Mouse (Mus musculus) hindbrain, embryonic 10.5 days (tissue): ENCODE measurements around the gene Dclk1. TPM values are rescaled to one million over a fixed set of nuclear protein-coding genes. Genes with fewer than 3 reads are reported as not detected.

Experiments
- DNase-seq: peaks from one replicate; pipeline ENCODE4 v3.0.0-alpha.2; 2017; ENCODE audit warnings: low spot score
- H3K27ac ChIP-seq: fragments of 300-500 bp; sonication (generic); 2 replicates; pipeline ENCODE4 v1.5.1; 2016; ENCODE audit warnings: mild to moderate bottlenecking, moderate library complexity
- H3K27me3 ChIP-seq: fragments of 300-500 bp; sonication (generic); 2 replicates; pipeline ENCODE4 v1.6.1; 2016; ENCODE audit warnings: mild to moderate bottlenecking; ENCODE audit not compliant: poor library complexity, insufficient read depth, severe bottlenecking
- H3K36me3 ChIP-seq: fragments of 300-500 bp; sonication (generic); 2 replicates; pipeline ENCODE4 v1.6.1; 2016; ENCODE audit warnings: mild to moderate bottlenecking, moderate library complexity
- H3K4me1 ChIP-seq: fragments of 300-500 bp; sonication (generic); replicated peaks from 2 replicates; pipeline ENCODE4 v1.6.1; 2016; ENCODE audit warnings: mild to moderate bottlenecking
- H3K4me3 ChIP-seq: fragments of 300-500 bp; sonication (generic); 2 replicates; pipeline ENCODE4 v1.5.1; 2016; ENCODE audit warnings: mild to moderate bottlenecking, moderate library complexity
- H3K9me3 ChIP-seq: fragments of 300-500 bp; sonication (generic); 2 replicates; pipeline ENCODE4 v1.6.1; 2016; ENCODE audit warnings: mild to moderate bottlenecking, moderate library complexity
- WGBS: fragments of 180-500 bp; shearing (Covaris S2); methylation state at CpG from one replicate; pipeline ENCODE4 v1.1.7; 2016; 5-methylcytosine and 5-hydroxymethylcytosine counted together
- polyA plus RNA-seq: library from polyadenylated mRNA; unstranded; fragments of >200 nt; fragmentation: Nextera tagmentation; extraction: Ambion mirVana; gene quantifications from 2 replicates; pipeline ENCODE4 v1.2.1, GENCODE M21; 2016

Dclk1 gene
- polyA plus RNA-seq, 1 experiment from 2014 or later, result 81.6 TPM

DNA sequence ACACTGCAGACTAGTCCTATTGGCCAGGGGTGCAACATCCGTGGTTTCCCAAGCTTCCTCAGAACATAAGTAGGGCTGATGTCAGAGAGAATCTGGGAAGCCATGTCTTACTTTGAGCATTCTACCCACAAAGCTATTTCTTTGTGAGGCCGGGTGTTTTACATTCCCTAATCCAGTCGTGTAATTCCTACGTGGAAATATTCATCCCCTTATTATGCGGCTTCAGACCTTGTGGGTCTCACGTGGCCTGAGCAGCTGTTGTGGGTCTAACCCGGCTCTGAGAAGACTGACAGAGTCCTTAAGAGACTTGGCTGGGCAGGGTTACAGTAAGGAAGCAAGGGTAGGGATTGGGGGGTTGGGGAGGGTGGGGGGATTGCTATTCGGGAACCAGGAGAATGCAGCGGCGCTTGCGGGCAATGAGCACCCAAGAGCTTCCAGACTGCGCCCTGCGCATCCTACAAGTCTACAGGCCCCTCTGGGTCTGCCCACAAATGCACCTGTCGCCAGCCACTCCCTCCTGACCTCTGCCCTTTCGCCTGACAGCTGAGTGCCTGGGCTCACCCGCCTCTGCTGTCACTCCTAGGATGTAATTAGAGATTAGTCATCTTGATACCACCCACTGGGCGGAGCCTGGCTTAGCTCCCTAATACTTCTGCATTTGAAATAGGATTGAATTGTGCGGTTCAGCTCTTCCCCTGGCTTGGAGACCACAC, 15.5 kb upstream of the Dclk1 start:
- H3K4me3 ChIP-seq, result 0 out of 2 replicates have a peak overlapping the region, but pooled peaks have one; percentile 13
- H3K4me1 ChIP-seq, result peaks cover 17% of the 10 kb centered on the region
- no peaks in the 10 kb centered on the region for H3K36me3 ChIP-seq
- no peaks in the 10 kb centered on the region for H3K27me3 ChIP-seq
- 27% methylated on average over 18 of the region's 18 CpGs for WGBS
- H3K27ac ChIP-seq, result 0 out of 2 replicates have a peak overlapping the region, but pooled peaks have one; percentile 18
- peaks cover 3% of the 10 kb centered on the region for H3K9me3 ChIP-seq
- DNase-seq, result peak; percentile 62

DNA sequence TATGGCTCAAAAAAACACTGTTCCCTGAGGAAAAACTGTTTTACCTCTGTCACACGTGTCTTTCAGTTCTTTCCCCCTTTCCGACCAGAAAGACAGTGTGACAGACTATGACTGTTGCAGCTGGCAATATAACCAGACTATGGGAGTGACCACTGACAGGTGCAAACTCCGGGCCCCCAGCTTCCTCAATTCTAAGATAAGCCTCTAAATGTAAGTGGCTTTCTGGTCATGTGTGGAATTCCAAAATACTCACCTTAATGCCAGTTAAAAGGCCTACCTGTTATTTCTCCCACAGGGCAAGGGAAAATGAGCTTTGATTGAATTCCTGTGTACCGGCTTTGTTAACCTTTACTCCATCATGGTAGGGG, 15.0 kb upstream of the Dclk1 start:
- H3K4me1 ChIP-seq, result peaks cover 17% of the 10 kb centered on the region
- H3K4me3 ChIP-seq, result 0 out of 2 replicates have a peak overlapping the region, but pooled peaks have one; percentile 13
- H3K36me3 ChIP-seq, result no peaks in the 10 kb centered on the region
- no peak overlapping the region for H3K27ac ChIP-seq
- no peaks in the 10 kb centered on the region for H3K27me3 ChIP-seq
- 36% methylated on average over 4 of the region's 4 CpGs for whole genome bisulfite sequencing
- H3K9me3 ChIP-seq, result peaks cover 3% of the 10 kb centered on the region; the same call in 1 of the 2 replicates
- no peak for DNase-seq

DNA sequence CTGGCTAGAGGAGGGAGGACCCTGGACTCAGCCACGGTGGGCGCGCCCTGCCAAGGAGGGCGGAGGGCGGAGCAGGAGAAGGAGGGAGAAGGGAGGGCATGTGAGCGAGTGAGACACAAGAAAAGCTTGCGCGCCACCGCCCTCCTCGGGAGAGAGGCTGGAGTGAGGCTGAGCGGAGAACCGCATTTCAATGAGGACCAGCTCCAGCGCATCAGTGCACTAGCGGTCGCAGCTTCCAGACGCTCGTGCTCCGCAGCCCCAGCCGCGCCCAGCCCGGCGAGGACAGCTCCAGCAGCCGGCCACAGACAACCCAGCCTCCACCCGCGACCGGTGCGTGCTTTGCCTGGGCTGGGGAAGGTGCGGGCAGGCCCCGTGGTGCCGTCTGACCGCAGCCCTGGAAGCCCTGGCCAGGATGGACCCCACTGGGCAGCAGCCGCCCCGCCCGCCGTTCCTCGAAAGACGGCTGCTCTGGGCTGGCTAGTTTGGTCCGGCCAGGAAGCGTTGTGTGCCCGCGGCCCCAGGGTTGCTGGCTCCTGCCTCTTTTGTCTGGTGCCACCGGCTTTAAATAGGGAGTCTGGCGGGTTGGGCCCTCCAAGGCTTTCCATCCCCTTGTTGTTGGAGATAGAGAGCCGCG, 375 bp downstream of the Dclk1 start:
- H3K9me3 ChIP-seq, result no peaks in the 10 kb centered on the region
- peak overlapping the region; percentile 95 for H3K27ac ChIP-seq
- peak; percentile 91 for DNase-seq
- under 1% methylated on average over 45 of the region's 45 CpGs for WGBS
- H3K36me3 ChIP-seq, result peaks cover 7% of the 10 kb centered on the region
- peak overlapping the region; percentile 81 for H3K4me3 ChIP-seq
- H3K27me3 ChIP-seq, result peaks cover 14% of the 10 kb centered on the region
- H3K4me1 ChIP-seq, result peaks cover 34% of the 10 kb centered on the region

DNA sequence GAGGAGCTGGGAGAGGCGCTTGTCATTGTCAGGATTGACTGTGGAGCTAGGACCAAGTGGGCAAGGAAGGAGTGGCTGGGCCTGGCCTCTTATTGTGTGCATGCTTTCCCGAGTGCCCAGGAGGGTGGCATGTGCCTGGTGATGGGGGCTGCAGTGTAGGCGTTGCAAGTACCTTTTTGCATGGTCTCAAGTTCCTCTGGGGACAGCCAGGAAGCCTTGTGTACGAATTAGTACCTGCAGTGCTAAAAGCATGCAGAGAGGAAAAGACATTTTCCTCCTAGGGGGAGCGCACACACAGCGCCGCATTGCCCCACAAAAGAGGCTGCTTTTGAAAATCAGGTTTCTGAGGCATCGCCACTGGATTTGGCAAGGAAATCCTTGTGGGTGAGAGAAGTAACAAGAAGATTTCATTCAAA, 900 bp downstream of the Dclk1 start:
- H3K27ac ChIP-seq, result peak overlapping the region; percentile 95
- H3K4me1 ChIP-seq, result peaks cover 33% of the 10 kb centered on the region
- peaks cover 12% of the 10 kb centered on the region for H3K36me3 ChIP-seq
- H3K27me3 ChIP-seq, result peaks cover 14% of the 10 kb centered on the region
- DNase-seq, result no peak
- WGBS, result 2% methylated on average over 8 of the region's 8 CpGs
- H3K9me3 ChIP-seq, result no peaks in the 10 kb centered on the region
- H3K4me3 ChIP-seq, result peak overlapping the region; percentile 81

DNA sequence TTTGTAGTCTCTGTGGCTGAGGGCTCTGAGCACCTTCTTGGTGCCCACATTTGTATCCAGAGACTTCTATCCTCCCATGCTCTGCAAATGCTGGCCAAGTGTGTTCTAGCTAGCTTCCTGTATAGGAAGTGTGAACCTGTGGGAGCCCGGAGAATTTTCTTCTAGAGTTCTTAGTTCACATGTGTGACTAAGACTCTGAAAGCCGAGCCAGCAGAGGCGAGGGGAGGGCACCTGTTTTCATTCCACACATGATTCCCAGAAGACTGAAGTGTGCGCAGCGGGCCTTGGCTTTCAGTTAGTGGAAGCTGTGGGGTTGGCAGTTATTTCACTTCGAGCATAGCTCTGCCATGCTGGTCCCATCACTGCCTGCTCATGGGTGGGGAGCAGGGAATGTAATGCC, 1.9 kb downstream of the Dclk1 start:
- no peak overlapping the region for H3K27ac ChIP-seq
- H3K36me3 ChIP-seq, result peaks cover 22% of the 10 kb centered on the region
- no peaks in the 10 kb centered on the region for H3K9me3 ChIP-seq
- 75% methylated on average over 6 of the region's 6 CpGs for WGBS
- peak overlapping the region; percentile 81 for H3K4me3 ChIP-seq
- H3K4me1 ChIP-seq, result peaks cover 33% of the 10 kb centered on the region
- no peak for DNase-seq
- peaks cover 14% of the 10 kb centered on the region for H3K27me3 ChIP-seq

DNA sequence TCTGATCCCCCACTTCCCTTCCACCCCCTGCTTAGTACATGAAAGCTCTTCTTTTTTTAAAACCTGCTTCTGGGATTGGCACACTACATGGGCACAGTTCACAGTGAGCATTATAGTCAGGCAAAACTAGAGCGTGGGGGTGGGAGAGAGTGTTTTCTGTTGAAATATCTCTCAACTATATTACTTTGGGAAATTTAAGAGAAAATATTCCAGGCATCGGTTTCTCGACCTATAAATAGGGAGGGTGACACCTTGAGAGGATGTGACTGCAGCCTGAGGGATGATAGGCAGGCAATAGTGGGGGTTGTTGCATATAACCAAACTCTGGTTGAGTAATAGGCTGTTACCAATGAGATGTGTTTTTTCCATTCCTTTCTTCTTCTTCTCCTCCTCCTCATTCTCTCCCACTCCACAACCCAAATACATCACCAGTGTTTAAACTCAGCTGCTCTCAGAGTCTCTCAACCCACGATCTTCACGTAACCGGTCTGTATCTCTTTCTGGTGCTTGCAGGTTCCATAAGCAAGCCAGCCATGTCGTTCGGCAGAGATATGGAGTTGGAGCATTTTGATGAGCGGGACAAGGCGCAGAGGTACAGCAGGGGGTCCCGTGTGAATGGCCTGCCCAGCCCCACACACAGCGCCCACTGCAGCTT, 4.6 kb downstream of the Dclk1 start:
- WGBS, result 85% methylated on average over 12 of the region's 12 CpGs

DNA sequence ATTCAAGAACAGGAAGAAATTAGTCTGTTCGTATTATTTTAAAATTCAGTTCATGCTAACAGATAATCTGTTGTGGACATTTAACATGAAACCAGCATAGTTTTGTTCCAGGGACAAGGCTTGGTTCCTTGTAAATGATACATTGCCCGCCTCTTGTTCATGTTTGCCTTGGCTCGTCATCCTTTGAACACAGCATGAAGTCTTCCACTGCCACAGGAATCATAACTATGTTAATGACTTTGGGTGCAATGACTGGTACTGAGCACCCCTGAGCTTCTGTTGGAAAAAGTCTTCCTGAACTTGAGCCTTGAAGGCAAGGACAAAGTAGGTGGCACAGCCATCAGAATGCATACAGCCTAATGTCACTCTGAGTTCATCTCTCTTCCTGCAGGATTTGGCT, 5.9 kb downstream of the Dclk1 start:
- Histone ChIP-seq H3K27ac (no peak overlapping the region), H3K27me3 (peaks cover 9% of the 10 kb centered on the region), H3K9me3 (no peaks in the 10 kb centered on the region), H3K4me1 (peaks cover 19% of the 10 kb centered on the region), H3K36me3 (peaks cover 33% of the 10 kb centered on the region), H3K4me3 (no peak overlapping the region)
- WGBS, result 83% methylated on average over 3 of the region's 3 CpGs
- DNase-seq, result no peak

More for the DNA sequence above, 4.6 kb downstream of the Dclk1 start:
- no peaks in the 10 kb centered on the region for H3K9me3 ChIP-seq
- H3K27ac ChIP-seq, result no peak overlapping the region
- peaks cover 10% of the 10 kb centered on the region for H3K27me3 ChIP-seq
- H3K4me1 ChIP-seq, result peaks cover 32% of the 10 kb centered on the region
- H3K36me3 ChIP-seq, result peaks cover 24% of the 10 kb centered on the region
- no peak for DNase-seq
- no peak overlapping the region for H3K4me3 ChIP-seq

DNA sequence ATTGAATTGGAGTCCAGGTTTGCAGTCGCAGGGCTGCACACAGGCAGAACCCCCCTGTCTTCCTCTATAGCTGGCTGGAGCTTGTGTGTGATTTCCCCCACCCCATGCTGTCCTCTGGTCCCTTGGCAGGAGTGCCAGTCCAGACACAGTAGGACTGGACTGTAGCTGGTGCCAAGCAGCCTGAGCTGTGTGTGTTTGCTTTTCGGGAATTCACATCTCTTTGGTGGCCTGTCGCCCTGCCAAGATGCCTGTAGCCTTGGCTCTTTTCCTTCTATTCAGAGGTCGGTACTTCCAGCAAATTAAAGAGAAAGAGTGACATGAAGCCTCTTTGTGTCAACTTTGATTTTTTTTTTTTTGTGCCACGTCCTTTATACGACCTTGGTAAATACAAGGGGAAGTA, 6.3 kb downstream of the Dclk1 start:
- Histone ChIP-seq H3K4me1 (peaks cover 15% of the 10 kb centered on the region), H3K4me3 (no peak overlapping the region), H3K9me3 (no peaks in the 10 kb centered on the region), H3K27me3 (peaks cover 6% of the 10 kb centered on the region), H3K36me3 (peaks cover 37% of the 10 kb centered on the region), H3K27ac (no peak overlapping the region)
- no peak for DNase-seq
- 87% methylated on average over 6 of the region's 6 CpGs for WGBS

DNA sequence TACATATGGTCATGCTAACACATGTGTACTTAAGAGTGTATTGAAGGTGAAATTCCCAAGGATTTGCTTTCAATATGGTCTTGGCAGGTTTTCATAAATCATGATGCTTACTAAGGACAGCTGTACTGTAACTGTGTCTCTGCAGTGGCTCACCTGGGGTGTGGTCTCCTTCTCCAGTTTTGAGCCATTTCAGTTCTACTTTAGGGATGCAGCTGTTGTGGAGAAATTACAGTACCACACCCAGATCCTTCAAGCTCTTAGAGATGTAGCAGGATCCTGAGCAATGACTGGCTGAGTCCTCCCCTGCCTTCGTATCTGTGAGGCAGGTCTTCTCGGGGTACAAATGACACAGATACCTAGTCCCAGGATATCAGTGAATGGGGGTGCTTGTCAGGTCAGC, 8.5 kb downstream of the Dclk1 start:
- no peak overlapping the region for H3K27ac ChIP-seq
- H3K4me1 ChIP-seq, result peaks cover 7% of the 10 kb centered on the region
- peaks cover 46% of the 10 kb centered on the region for H3K36me3 ChIP-seq
- H3K9me3 ChIP-seq, result 0 out of 2 replicates have a peak, but pooled peaks cover 2% of the 10 kb centered on the region
- no peak for DNase-seq
- WGBS, result 93% methylated on average over 2 of the region's 2 CpGs
- no peaks in the 10 kb centered on the region for H3K27me3 ChIP-seq
- no peak overlapping the region for H3K4me3 ChIP-seq

DNA sequence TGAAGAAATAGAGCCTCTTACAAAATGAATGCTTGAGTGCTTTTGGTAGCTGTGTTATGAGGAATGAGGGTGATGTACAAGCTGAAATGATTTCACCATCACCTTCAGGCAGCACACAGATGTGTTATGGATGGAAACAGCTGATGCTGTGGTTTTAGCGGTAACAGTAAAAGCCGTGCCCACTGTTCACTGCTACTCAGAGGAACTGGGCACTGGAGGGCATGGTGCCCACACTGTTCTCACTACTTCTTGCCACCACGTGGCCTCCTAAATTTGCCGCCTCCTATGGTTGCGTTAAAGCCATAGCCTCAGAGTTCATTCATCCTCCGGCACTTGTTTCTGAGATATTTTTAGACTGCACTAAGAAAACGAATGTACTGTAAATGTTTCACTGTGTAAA, 18.0 kb downstream of the Dclk1 start:
- Histone ChIP-seq H3K9me3 (no peaks in the 10 kb centered on the region), H3K4me3 (no peak overlapping the region), H3K27ac (no peak overlapping the region), H3K4me1 (no peaks in the 10 kb centered on the region), H3K36me3 (peaks cover 8% of the 10 kb centered on the region), H3K27me3 (no peaks in the 10 kb centered on the region)
- DNase-seq, result no peak
- whole genome bisulfite sequencing, result 91% methylated on average over 7 of the region's 7 CpGs

DNA sequence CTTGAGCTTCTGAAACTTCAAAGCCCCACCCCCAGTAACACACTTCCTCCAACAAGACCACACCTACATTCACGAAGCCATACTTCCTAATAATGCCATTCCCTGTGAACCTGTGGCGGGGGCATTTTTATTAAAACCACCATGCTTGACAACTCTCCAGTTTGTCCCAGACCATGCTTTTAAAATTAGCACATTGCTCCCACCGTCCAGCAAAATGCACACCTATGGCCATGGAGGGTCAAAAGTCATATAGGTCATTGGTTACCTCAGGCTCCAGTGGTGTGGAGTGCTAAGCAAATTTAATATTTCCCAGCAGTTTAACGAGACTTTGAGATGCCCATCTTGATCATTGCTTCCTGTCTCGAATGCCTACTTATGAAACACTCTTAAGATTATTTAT, 23.9 kb downstream of the Dclk1 start:
- peaks cover 8% of the 10 kb centered on the region; the same call in 1 of the 2 replicates for H3K4me1 ChIP-seq
- no peak overlapping the region for H3K4me3 ChIP-seq
- H3K27ac ChIP-seq, result no peak overlapping the region
- no peak for DNase-seq
- 89% methylated on average over 5 of the region's 5 CpGs for WGBS
- no peaks in the 10 kb centered on the region for H3K27me3 ChIP-seq
- H3K9me3 ChIP-seq, result no peaks in the 10 kb centered on the region
- 0 out of 2 replicates have a peak, but pooled peaks cover 4% of the 10 kb centered on the region for H3K36me3 ChIP-seq

DNA sequence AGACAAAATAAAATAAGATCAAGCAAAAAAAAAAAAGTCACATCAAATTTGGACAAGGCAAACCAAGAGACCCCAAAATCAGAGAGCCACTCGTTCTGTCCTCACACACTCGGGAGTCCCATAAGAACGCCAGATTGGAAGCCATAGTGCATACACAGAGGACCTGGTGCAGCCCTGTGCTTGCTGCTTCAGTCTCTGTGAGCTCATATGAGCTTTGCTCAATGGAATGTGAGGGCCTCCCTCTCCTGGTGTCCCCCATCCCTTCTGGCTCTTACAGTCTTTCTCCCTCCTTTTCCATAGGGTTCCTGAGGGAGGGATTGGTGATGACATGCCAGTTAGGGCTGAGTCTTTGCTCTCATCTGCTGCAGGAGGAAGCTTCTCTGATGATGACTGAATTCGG, 27.6 kb downstream of the Dclk1 start:
- WGBS, result 84% methylated on average over 4 of the region's 4 CpGs
- H3K4me1 ChIP-seq, result peaks cover 8% of the 10 kb centered on the region; the same call in 1 of the 2 replicates

DNA sequence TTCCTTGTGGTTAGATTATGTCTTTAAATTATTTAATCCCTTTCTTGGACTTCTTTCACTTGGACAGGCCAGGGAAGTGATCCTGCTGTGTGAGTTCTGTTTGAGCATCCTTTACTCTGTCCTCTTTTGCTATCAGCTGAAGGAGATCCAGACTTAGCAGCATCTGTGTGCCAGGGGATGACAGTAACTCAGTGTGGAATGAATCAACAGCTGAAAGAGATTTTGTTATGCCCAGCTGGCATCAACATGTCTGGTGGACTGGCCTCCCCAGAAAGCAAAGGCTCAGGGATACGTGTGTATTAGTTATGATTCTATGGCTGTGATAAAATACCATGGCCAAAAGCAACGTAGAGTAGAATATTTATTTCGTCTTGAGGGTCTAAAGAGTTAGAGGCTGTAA, 28.2 kb downstream of the Dclk1 start:
- H3K27ac ChIP-seq, result no peak overlapping the region
- DNase-seq, result no peak
- 85% methylated on average over 3 of the region's 3 CpGs for WGBS

More for the DNA sequence above, 27.6 kb downstream of the Dclk1 start:
- 0 out of 2 replicates have a peak, but pooled peaks cover 4% of the 10 kb centered on the region for H3K36me3 ChIP-seq
- H3K27me3 ChIP-seq, result no peaks in the 10 kb centered on the region
- H3K27ac ChIP-seq, result no peak overlapping the region
- no peak for DNase-seq
- no peaks in the 10 kb centered on the region for H3K9me3 ChIP-seq
- H3K4me3 ChIP-seq, result no peak overlapping the region

More for the DNA sequence above, 28.2 kb downstream of the Dclk1 start:
- Histone ChIP-seq H3K9me3 (no peaks in the 10 kb centered on the region), H3K36me3 (0 out of 2 replicates have a peak, but pooled peaks cover 4% of the 10 kb centered on the region), H3K4me1 (peaks cover 8% of the 10 kb centered on the region; the same call in 1 of the 2 replicates), H3K4me3 (no peak overlapping the region), H3K27me3 (no peaks in the 10 kb centered on the region)
